17 mouse cellular contexts compared by ENCODE assay signal in genomic region chr1:184905904-184906745, GRCm38 (mm10). TPM values are rescaled to one million over a fixed set of nuclear protein-coding genes. Genes with fewer than 3 reads are reported as not detected.
DNase-seq lines count a peak whose midpoint lies in the region; ATAC-seq and TF ChIP-seq lines count a peak whose summit lies in the region.
"Had no signal": no experiment of that assay in that cellular context is flagged by ENCODE, and none has a peak within 500 bp of the region (broad histone marks: within the 10 kb centered on the region; RNA-seq: fewer than 3 reads in every experiment).

No protein-coding gene starts in this region.

- TF ChIP-seq POLR2A in brain, embryonic 14.5 days (IDR thresholded peaks at IDR 0.05; ENCODE audit: borderline replicate concordance, extremely low read depth, insufficient read depth, insufficient read length, poor library complexity, severe bottlenecking): no peak

- intact Hi-C loops in left cerebral cortex, adult 2 months (cut with DNase I): loop anchor here (5.0 kb wide), 1 partner anchor 286 kb away; no protein-coding TSS in a partner anchor

- peak overlapping the region; percentile 74 for H3K27ac ChIP-seq in forebrain, embryonic 13.5 days
- 0 out of 2 replicates have a peak overlapping the region, but pooled peaks have one; percentile 32 for H3K27ac ChIP-seq in hindbrain, embryonic 15.5 days (replicated peaks)
- no peak overlapping the region for H3K27ac ChIP-seq in left cerebral cortex, adult 2 months
- H3K27ac ChIP-seq: heart, embryonic 10.5 days; liver, embryonic 13.5 days; lung, embryonic 15.5 days; macrophage had no signal

- peak overlapping the region; percentile 1 for H3K4me2 ChIP-seq in forebrain, embryonic 13.5 days
- no peak overlapping the region for H3K4me2 ChIP-seq in hindbrain, embryonic 15.5 days
- H3K4me2 ChIP-seq: liver, embryonic 13.5 days; lung, embryonic 15.5 days had no signal

- no peak for TF ChIP-seq CTCF in brain, embryonic 14.5 days (IDR thresholded peaks at IDR 0.05; ENCODE audit: borderline replicate concordance, extremely low read depth, insufficient read depth, insufficient read length)
- TF ChIP-seq CTCF in left cerebral cortex, adult 2 months (IDR thresholded peaks at IDR 0.05): no peak

- H3K4me3 ChIP-seq in forebrain, embryonic 13.5 days: no peak overlapping the region
- H3K4me3 ChIP-seq in hindbrain, embryonic 15.5 days: no peak overlapping the region
- H3K4me3 ChIP-seq in left cerebral cortex, adult 2 months: no peak overlapping the region
- H3K4me3 ChIP-seq: heart, embryonic 10.5 days; liver, embryonic 13.5 days; lung, embryonic 15.5 days had no signal

- no peak overlapping the region for H3K9ac ChIP-seq in forebrain, embryonic 13.5 days
- no peak overlapping the region for H3K9ac ChIP-seq in hindbrain, embryonic 15.5 days
- H3K9ac ChIP-seq: liver, embryonic 13.5 days; lung, embryonic 15.5 days had no signal

- DNase-seq in heart, adult 11 months: peak; percentile 75
- DNase-seq in heart, adult 18-20 months: no peak
- DNase-seq in brain, embryonic 14.5 days (ENCODE audit: low read depth): peak; percentile 88
- no peak for DNase-seq in frontal cortex, adult 2 months (ENCODE audit: extremely low spot score in 1 of 2, low spot score in 1 of 2)
- DNase-seq in left cerebral cortex, adult 11 months (ENCODE audit: low spot score): no peak
- no peak for DNase-seq in left cerebral cortex, adult 2 months (ENCODE audit: extremely low spot score in 1 of 2, low spot score in 2 of 2)
- DNase-seq: gastrocnemius, postnatal 14 days; heart, postnatal 10 days; liver, embryonic 13.5 days; right cerebral cortex, adult 18-20 months; thymus, adult 18-20 months had no signal

- WGBS in forebrain, embryonic 13.5 days: 50% methylated on average over 12 of the region's 12 CpGs
- WGBS in hindbrain, embryonic 15.5 days: 49% methylated on average over 12 of the region's 12 CpGs

- peak; percentile 81 for ATAC-seq in forebrain, embryonic 13.5 days
- ATAC-seq in hindbrain, embryonic 15.5 days (ENCODE audit: low FRiP score, low read depth): peak; percentile 57; the same call in 1 of the 2 replicates

- H3K4me1 ChIP-seq in forebrain, embryonic 13.5 days: peaks cover 33% of the 10 kb centered on the region
- H3K4me1 ChIP-seq in hindbrain, embryonic 15.5 days (replicated peaks): peaks cover 15% of the 10 kb centered on the region
- H3K4me1 ChIP-seq: heart, embryonic 10.5 days; liver, embryonic 13.5 days; lung, embryonic 15.5 days had no signal

- H3K9me3 ChIP-seq in forebrain, embryonic 13.5 days (replicated peaks): no peaks in the 10 kb centered on the region
- no peaks in the 10 kb centered on the region for H3K9me3 ChIP-seq in hindbrain, embryonic 15.5 days
- H3K9me3 ChIP-seq: heart, embryonic 10.5 days; liver, embryonic 13.5 days; lung, embryonic 15.5 days had no signal

- no peaks in the 10 kb centered on the region for H3K27me3 ChIP-seq in forebrain, embryonic 13.5 days
- no peaks in the 10 kb centered on the region for H3K27me3 ChIP-seq in hindbrain, embryonic 15.5 days
- H3K27me3 ChIP-seq: CH12.LX; liver, embryonic 13.5 days; lung, embryonic 15.5 days had no signal

- H3K36me3 ChIP-seq in forebrain, embryonic 13.5 days (ENCODE audit: poor library complexity, severe bottlenecking): peaks cover 68% of the 10 kb centered on the region
- H3K36me3 ChIP-seq in hindbrain, embryonic 15.5 days: peaks cover 52% of the 10 kb centered on the region
- H3K36me3 ChIP-seq: liver, embryonic 13.5 days had no signal

RNA-seq across cellular contexts. Expression of gene C130074G19Rik, which starts 23.1 kb away (rescaled TPM):
- 10 to 100 TPM; 13.9 to 15.4 TPM for total RNA-seq in heart, adult 18-20 months (2021)
- polyA plus RNA-seq in brain, embryonic 14.5 days (2012; rRNA removed): 4.4 and 7.8 TPM in 2 replicates
- polyA plus RNA-seq in forebrain, embryonic 13.5 days (2015; fragmentation: Nextera tagmentation; extraction: Ambion mirVana): 0.89 and 1.0 TPM in 2 replicates
- 0.99 and 1.2 TPM in 2 replicates for polyA plus RNA-seq in hindbrain, embryonic 15.5 days (2015; fragmentation: Nextera tagmentation; extraction: Ambion mirVana)
- 34.0 and 34.3 TPM in 2 replicates for polyA plus RNA-seq in frontal cortex, adult 2 months (2012; rRNA removed)
- 10 to 100 TPM; 37.6 to 46.2 TPM for total RNA-seq in left cerebral cortex, adult 2 months (2021)
- total RNA-seq: CH12.LX had no signal
- polyA plus RNA-seq: macrophage had no signal

RNA-seq across cellular contexts. Expression of gene Marc2, which starts 59.9 kb away (rescaled TPM):
- 100 to 1,000 TPM; 137 to 145 TPM for total RNA-seq in heart, adult 18-20 months (2021)
- 43.8 and 44.1 TPM in 2 replicates for polyA plus RNA-seq in brain, embryonic 14.5 days (2012; rRNA removed)
- polyA plus RNA-seq in forebrain, embryonic 13.5 days (2015; fragmentation: Nextera tagmentation; extraction: Ambion mirVana): 100 and 103 TPM in 2 replicates
- polyA plus RNA-seq in hindbrain, embryonic 15.5 days (2015; fragmentation: Nextera tagmentation; extraction: Ambion mirVana): 114 and 130 TPM in 2 replicates
- 85.6 and 95.2 TPM in 2 replicates for polyA plus RNA-seq in frontal cortex, adult 2 months (2012; rRNA removed)
- 100 to 1,000 TPM; 167 to 177 TPM for total RNA-seq in left cerebral cortex, adult 2 months (2021)

Comparison
In these comparisons a context has a peak if more than half of its experiments do, and no peak if none do; other contexts are left out.
1. DNase-seq: peak in heart, adult 11 months (single experiment) and brain, embryonic 14.5 days (single experiment); none in heart, adult 18-20 months (0 of 2), frontal cortex, adult 2 months (0 of 2), left cerebral cortex, adult 11 months (single experiment) and left cerebral cortex, adult 2 months (0 of 2).